Mouse (Mus musculus) large intestine, adult 2 months (tissue): ENCODE data around the gene Glt28d2. TPM values are rescaled to one million over a fixed set of nuclear protein-coding genes. Genes with fewer than 3 reads are reported as not detected.
"Not testable (repeated sequence)": the region's sequence is repeated elsewhere in the genome, so short reads cannot be mapped to it uniquely, and the experiment has no call there.

Source experiments
- DNase-seq: peaks from one replicate; pipeline ENCODE4 v3.0.0-alpha.2; 2012; ENCODE audit warnings: low read depth, low spot score
- WGBS: fragments of 180-500 bp; shearing (Covaris S2); methylation state at CpG from one replicate; pipeline ENCODE4 v1.1.7; 2018; 5-methylcytosine and 5-hydroxymethylcytosine counted together
- polyA plus RNA-seq: library from polyadenylated mRNA; depleted of rRNA; stranded (reverse); fragments of >200 nt; gene quantifications from 2 replicates; pipeline ENCODE4 v1.2.3, GENCODE M21; 2012; rRNA removed

Glt28d2 gene
- 1.3 and 2.3 TPM in 2 replicates for polyA plus RNA-seq

- WGBS = under 1% methylated on average over 48 of the region's 48 CpGs
- DNase-seq = peak; percentile 81
Measured at GRCm38 (mm10) chr3:85887239-85887827, at the start of gene Glt28d2, which contains the start of gene Gm37240. Glt28d2 (minus strand) TSS chr3:85887516. Gm37240 (minus strand) TSS chr3:85887518.

- WGBS = 90% methylated on average over 5 of the region's 5 CpGs
Measured at GRCm38 (mm10) chr3:85933586-85933985, 46.3 kb upstream of the Glt28d2 start.

GRCm38 (mm10) chr3:85931859-85932258 lies 44.5 kb upstream of the Glt28d2 start:
- no peak for DNase-seq
- 52% methylated on average over 6 of the region's 6 CpGs for WGBS

More at GRCm38 (mm10) chr3:85933586-85933985, 46.3 kb upstream of the Glt28d2 start:
- DNase-seq = no peak

- 88% methylated on average over 11 of the region's 11 CpGs for WGBS
- no peak for DNase-seq
Measured at GRCm38 (mm10) chr3:85930671-85931255, 43.4 kb upstream of the Glt28d2 start.

GRCm38 (mm10) chr3:85929711-85930110 lies 42.4 kb upstream of the Glt28d2 start:
- no peak for DNase-seq
- WGBS = 81% methylated on average over 5 of the region's 5 CpGs

- no peak for DNase-seq
- 78% methylated on average over 5 of the region's 5 CpGs for WGBS
Measured at GRCm38 (mm10) chr3:85928140-85928611, 40.9 kb upstream of the Glt28d2 start.

GRCm38 (mm10) chr3:85927296-85927695 lies 40.0 kb upstream of the Glt28d2 start:
- no peak for DNase-seq
- 84% methylated on average over 9 of the region's 9 CpGs for WGBS

- DNase-seq = peak; percentile 24
Measured at GRCm38 (mm10) chr3:85923954-85924945, 36.9 kb upstream of the Glt28d2 start.

GRCm38 (mm10) chr3:85923343-85923742 lies 36.0 kb upstream of the Glt28d2 start:
- WGBS = 79% methylated on average over 8 of the region's 8 CpGs
- no peak for DNase-seq

More at GRCm38 (mm10) chr3:85923954-85924945, 36.9 kb upstream of the Glt28d2 start:
- WGBS = 33% methylated on average over 18 of the region's 18 CpGs

- no peak for DNase-seq
- 38% methylated on average over 3 of the region's 3 CpGs for WGBS
Measured at GRCm38 (mm10) chr3:85922331-85922730, 35.0 kb upstream of the Glt28d2 start.

GRCm38 (mm10) chr3:85920671-85921070 lies 33.4 kb upstream of the Glt28d2 start:
- WGBS = 96% methylated on average over 2 of the region's 2 CpGs
- not testable (repeated sequence) for DNase-seq

GRCm38 (mm10) chr3:85917600-85917999 lies 30.3 kb upstream of the Glt28d2 start:
- WGBS = 9% methylated on average over 4 of the region's 4 CpGs
- peak; percentile 14 for DNase-seq

- DNase-seq = no peak
- WGBS = 89% methylated on average over 6 of the region's 6 CpGs
Measured at GRCm38 (mm10) chr3:85914806-85915205, 27.5 kb upstream of the Glt28d2 start.

- no peak for DNase-seq
- WGBS = 75% methylated on average over 7 of the region's 7 CpGs
Measured at GRCm38 (mm10) chr3:85907136-85907535, 19.8 kb upstream of the Glt28d2 start.

- DNase-seq = no peak
Measured at GRCm38 (mm10) chr3:85904371-85904770, 17.1 kb upstream of the Glt28d2 start.

GRCm38 (mm10) chr3:85895020-85895419 lies 7.7 kb upstream of the Glt28d2 start:
- DNase-seq = no peak
- 91% methylated on average over 5 of the region's 5 CpGs for WGBS

- DNase-seq = no peak
- WGBS = 60% methylated on average over 1 of the region's 1 CpGs
Measured at GRCm38 (mm10) chr3:85891571-85891970, 4.3 kb upstream of the Glt28d2 start.

- 16% methylated on average over 11 of the region's 11 CpGs for WGBS
- peak; percentile 64 for DNase-seq
Measured at GRCm38 (mm10) chr3:85888221-85888671, 930 bp upstream of the Glt28d2 start.

- no peak for DNase-seq
- 4% methylated on average over 22 of the region's 22 CpGs for WGBS
Measured at GRCm38 (mm10) chr3:85886636-85887238, 579 bp downstream of the Glt28d2 start.

- WGBS = 67% methylated on average over 1 of the region's 1 CpGs
- no peak for DNase-seq
Measured at GRCm38 (mm10) chr3:85885906-85886305, 1.4 kb downstream of the Glt28d2 start.
